19 mouse cellular contexts compared by ENCODE assay signal in the genomic region with DNA sequence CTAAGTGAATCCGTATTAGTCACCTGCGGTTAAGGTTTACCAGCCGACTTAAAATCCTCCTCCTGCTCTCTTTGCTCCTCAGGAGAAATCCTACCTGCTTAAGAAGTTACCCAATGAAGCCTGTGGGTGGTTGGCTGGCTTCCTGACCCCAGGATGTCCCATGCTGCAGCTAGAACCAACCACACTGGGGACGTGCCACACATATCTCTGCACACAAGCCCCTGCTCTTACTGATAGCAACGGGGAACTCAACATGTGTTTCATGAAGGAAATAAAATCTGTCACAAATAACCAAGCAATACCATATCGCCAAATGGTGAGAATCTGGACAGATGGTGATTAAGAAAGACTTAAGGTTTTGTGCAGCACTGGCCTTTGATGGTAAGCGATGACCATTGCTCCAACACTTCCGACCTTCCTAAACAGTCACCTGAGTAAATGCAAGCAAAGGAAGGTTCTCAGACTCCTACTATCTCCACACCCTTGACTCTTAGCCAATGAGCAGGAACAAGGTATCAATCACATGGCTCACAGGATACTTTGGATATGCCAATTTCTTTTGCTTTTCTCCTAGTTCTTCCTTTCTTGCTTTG. TPM values are rescaled to one million over a fixed set of nuclear protein-coding genes. Genes with fewer than 3 reads are reported as not detected.
"Had no signal": no experiment of that assay in that cellular context is flagged by ENCODE, and none has a peak within 500 bp of the region (broad histone marks: within the 10 kb centered on the region; RNA-seq: fewer than 3 reads in every experiment).

No protein-coding gene starts in this region.

- H3K27me3 ChIP-seq: liver, embryonic 15.5 days had no signal

- H3K27ac ChIP-seq: kidney, embryonic 15.5 days; limb, embryonic 10.5 days; limb, embryonic 13.5 days; liver, embryonic 12.5 days; liver, embryonic 15.5 days; lung, embryonic 15.5 days; midbrain, embryonic 10.5 days had no signal

- H3K4me3 ChIP-seq: kidney, embryonic 15.5 days; limb, embryonic 10.5 days; limb, embryonic 13.5 days; liver, embryonic 12.5 days; liver, embryonic 15.5 days; lung, embryonic 15.5 days; midbrain, embryonic 10.5 days had no signal

- H3K9me3 ChIP-seq: kidney, embryonic 15.5 days; limb, embryonic 10.5 days; limb, embryonic 13.5 days; liver, embryonic 12.5 days; liver, embryonic 15.5 days; lung, embryonic 15.5 days; midbrain, embryonic 10.5 days had no signal

- H3K9ac ChIP-seq: kidney, embryonic 15.5 days; limb, embryonic 13.5 days; liver, embryonic 12.5 days; liver, embryonic 15.5 days; lung, embryonic 15.5 days had no signal

- H3K4me1 ChIP-seq: liver, embryonic 12.5 days; liver, embryonic 15.5 days had no signal

- H3K36me3 ChIP-seq: kidney, embryonic 15.5 days; limb, embryonic 10.5 days; limb, embryonic 13.5 days; liver, embryonic 12.5 days; liver, embryonic 15.5 days; lung, embryonic 15.5 days; midbrain, embryonic 10.5 days had no signal

- ATAC-seq: liver, embryonic 12.5 days had no signal

- H3K4me2 ChIP-seq: kidney, embryonic 15.5 days; limb, embryonic 13.5 days; liver, embryonic 12.5 days; liver, embryonic 15.5 days; lung, embryonic 15.5 days had no signal

- DNase-seq: kidney, adult 11 months; kidney, adult 8-10 months; kidney, postnatal 10 days; kidney, postnatal 36 days; liver; lung, adult 18-20 months; lung, postnatal 10 days; lung, postnatal 36 days; thymus, adult 18-20 months; thymus, postnatal 36 days had no signal

RNA-seq across cellular contexts. Expression of gene Frrs1l, which starts 21.4 kb away (rescaled TPM):
- total RNA-seq: megakaryocyte, adult 5-6 weeks had no signal
- polyA plus RNA-seq: spleen, adult 2 months had no signal
